Mouse (Mus musculus): Measurements from ENCODE around the gene Ifih1.

DNA sequence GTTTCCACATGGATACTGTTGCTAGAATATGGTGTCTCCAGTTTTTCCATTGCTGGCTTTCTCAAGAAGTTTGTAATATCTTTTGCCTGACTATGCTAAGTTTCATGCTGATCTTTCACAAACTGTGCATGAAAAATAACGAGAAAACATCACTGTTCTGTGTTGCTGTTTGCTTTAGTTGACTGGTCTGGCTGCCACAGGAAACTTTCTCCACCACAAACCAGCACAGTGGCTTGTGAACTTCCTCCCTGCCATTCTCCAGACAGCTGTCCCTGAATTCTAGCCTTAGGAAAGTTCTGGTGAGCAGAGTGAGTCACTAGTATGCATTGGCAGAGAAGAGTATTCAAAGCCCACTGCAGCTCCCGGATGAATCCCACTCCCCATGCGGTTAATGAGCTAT is 71.1 kb downstream of the Ifih1 start:
- TF ChIP-seq POLR2A (IDR thresholded peaks at IDR 0.05; ENCODE audit: extremely low read depth, insufficient read depth, low read length) (no peak), CTCF (IDR thresholded peaks at IDR 0.05; ENCODE audit: low read depth, low read length) (no peak)

Measured in liver, adult 2 months (tissue).